Mouse (Mus musculus): ENCODE data around the gene Jtb.

- no peak for TF ChIP-seq POLR2A (IDR thresholded peaks at IDR 0.05; ENCODE audit: borderline replicate concordance, control insufficient read depth, low read depth, low read length)
- TF ChIP-seq CTCF (IDR thresholded peaks at IDR 0.05; ENCODE audit: control insufficient read depth, insufficient read depth, low read length): no peak
Measured at GRCm38 (mm10) chr3:90256731-90257530, 25.5 kb downstream of the Jtb start.
